Mouse (Mus musculus): ENCODE results near the gene Tsnaxip1.
"Not testable (repeated sequence)": the region's sequence is repeated elsewhere in the genome, so short reads cannot be mapped to it uniquely, and the experiment has no call there.

Tsnaxip1 gene

GRCm38 (mm10) chr8:105819659-105820058 lies 7.9 kb upstream of the Tsnaxip1 start:
- DNase-seq (ENCODE audit: low spot score in 2 of 2), result no peak

GRCm38 (mm10) chr8:105820925-105821324 lies 6.6 kb upstream of the Tsnaxip1 start:
- no peak for DNase-seq (ENCODE audit: low spot score in 2 of 2)

GRCm38 (mm10) chr8:105825506-105825905 lies 2.0 kb upstream of the Tsnaxip1 start:
- DNase-seq (ENCODE audit: low spot score in 2 of 2), result no peak

GRCm38 (mm10) chr8:105826379-105826778 lies 1.2 kb upstream of the Tsnaxip1 start:
- no peak for DNase-seq (ENCODE audit: low spot score in 2 of 2)

GRCm38 (mm10) chr8:105833740-105834139 lies 6.2 kb downstream of the Tsnaxip1 start:
- not testable (repeated sequence) for DNase-seq (ENCODE audit: low spot score in 2 of 2)

- peak; percentile 73 to 76 for DNase-seq (ENCODE audit: low spot score in 2 of 2)
Observed at GRCm38 (mm10) chr8:105835318-105835717, 7.8 kb downstream of the Tsnaxip1 start.

GRCm38 (mm10) chr8:105836991-105837390 lies 9.5 kb downstream of the Tsnaxip1 start:
- DNase-seq (ENCODE audit: low spot score in 2 of 2), result no peak

- DNase-seq (ENCODE audit: low spot score in 2 of 2), result no peak
Observed at GRCm38 (mm10) chr8:105839209-105839608, 11.7 kb downstream of the Tsnaxip1 start.

GRCm38 (mm10) chr8:105846678-105847077 lies 19.1 kb downstream of the Tsnaxip1 start:
- DNase-seq (ENCODE audit: low spot score in 2 of 2), result no peak

- no peak for DNase-seq (ENCODE audit: low spot score in 2 of 2)
Observed at GRCm38 (mm10) chr8:105850014-105850413, 22.5 kb downstream of the Tsnaxip1 start.

- DNase-seq (ENCODE audit: low spot score in 2 of 2), result no peak
Observed at GRCm38 (mm10) chr8:105850611-105851010, 23.1 kb downstream of the Tsnaxip1 start.

- peak; percentile 91 to 93 for DNase-seq (ENCODE audit: low spot score in 2 of 2)
Observed at GRCm38 (mm10) chr8:105851651-105852143, 24.2 kb downstream of the Tsnaxip1 start.

- no peak for DNase-seq (ENCODE audit: low spot score in 2 of 2)
Observed at GRCm38 (mm10) chr8:105852146-105852729, 24.7 kb downstream of the Tsnaxip1 start.

GRCm38 (mm10) chr8:105853178-105853577 lies 25.6 kb downstream of the Tsnaxip1 start, which contains the start of gene Cenpt:
Gene Cenpt, minus strand, starts transcription at chr8:105853278.
- DNase-seq (ENCODE audit: low spot score in 2 of 2), result no peak

GRCm38 (mm10) chr8:105854303-105854702 lies 26.8 kb downstream of the Tsnaxip1 start:
- peak in 1 of 2 experiments; percentile 34 for DNase-seq (ENCODE audit: low spot score in 2 of 2)

- peak; percentile 91 to 96 for DNase-seq (ENCODE audit: low spot score in 2 of 2)
Observed at GRCm38 (mm10) chr8:105854715-105855216, 27.2 kb downstream of the Tsnaxip1 start, which contains the start of gene Thap11. Gene Thap11, plus strand, starts transcription at chr8:105855132.

GRCm38 (mm10) chr8:105855248-105856167 lies 28.0 kb downstream of the Tsnaxip1 start:
- DNase-seq (ENCODE audit: low spot score in 2 of 2), result peak; percentile 53 to 61

- no peak for DNase-seq (ENCODE audit: low spot score in 2 of 2)
Observed at GRCm38 (mm10) chr8:105856168-105856835, 28.8 kb downstream of the Tsnaxip1 start.

GRCm38 (mm10) chr8:105858495-105858894 lies 31.0 kb downstream of the Tsnaxip1 start:
- no peak for DNase-seq (ENCODE audit: low spot score in 2 of 2)

GRCm38 (mm10) chr8:105859314-105859713 lies 31.8 kb downstream of the Tsnaxip1 start:
- DNase-seq (ENCODE audit: low spot score in 2 of 2), result no peak

GRCm38 (mm10) chr8:105860143-105860981 lies 32.8 kb downstream of the Tsnaxip1 start, which contains the start of gene Nutf2:
Gene Nutf2, plus strand, starts transcription at chr8:105860580.
- peak; percentile 92 to 93 for DNase-seq (ENCODE audit: low spot score in 2 of 2)
